Mouse (Mus musculus): ENCODE results near the gene Rimklb. TPM values are rescaled to one million over a fixed set of nuclear protein-coding genes. Genes with fewer than 3 reads are reported as not detected.
A peak's percentile ranks its signal among the peaks of the same experiment; 100 is the strongest.

Gene Rimklb
- total and polyA plus RNA-seq, 3 experiments, result not detected

DNA sequence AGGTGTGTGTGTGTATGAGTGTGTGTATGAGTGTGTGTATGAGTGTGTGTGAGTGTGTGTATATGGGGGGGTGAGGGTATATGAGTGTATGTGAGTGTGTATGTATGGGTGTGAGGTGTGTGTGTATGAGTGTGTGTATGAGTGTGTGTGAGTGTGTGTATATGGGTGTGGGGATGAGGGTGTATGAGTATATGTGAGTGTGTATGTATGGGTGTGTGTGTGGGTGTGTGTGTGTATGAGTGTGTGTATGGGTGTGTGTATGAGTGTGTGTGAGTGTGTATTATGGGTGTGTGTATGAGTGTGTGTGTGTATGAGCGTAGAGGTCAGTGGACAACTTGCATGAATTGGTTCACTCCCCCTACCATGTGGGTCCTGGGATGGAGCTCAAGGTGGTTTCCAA lies 46.1 kb upstream of the Rimklb start:
- TF ChIP-seq USF2 (conservative IDR thresholded peaks at IDR 0.05; ENCODE audit: low read depth, low read length) (no peak), RAD21 (IDR thresholded peaks at IDR 0.05; ENCODE audit: low read depth, low read length) (no peak), ZMIZ1 (IDR thresholded peaks at IDR 0.05; ENCODE audit: low read depth, low read length) (no peak), MEF2A (IDR thresholded peaks at IDR 0.05; ENCODE audit: borderline replicate concordance, low read depth, low read length) (no peak), KAT2A (IDR thresholded peaks at IDR 0.05; ENCODE audit: insufficient replicate concordance, low read length) (no peak), ETS1 (conservative IDR thresholded peaks at IDR 0.05; ENCODE audit: low read depth, low read length) (no peak), ZC3H11A (IDR thresholded peaks at IDR 0.05; ENCODE audit: low read depth, low read length) (no peak), HCFC1 (IDR thresholded peaks at IDR 0.05; ENCODE audit: low read depth, low read length) (no peak), MAFK (IDR thresholded peaks at IDR 0.05; ENCODE audit: insufficient replicate concordance, low read length) (no peak), E2F4 (IDR thresholded peaks at IDR 0.05; ENCODE audit: insufficient replicate concordance, low read depth, low read length) (no peak), POLR2AphosphoS2 (IDR thresholded peaks at IDR 0.05; ENCODE audit: low read depth, low read length) (no peak), PAX5 (IDR thresholded peaks at IDR 0.05; ENCODE audit: low read length) (no peak), SIN3A (IDR thresholded peaks at IDR 0.05; ENCODE audit: low read length) (no peak), MXI1 (IDR thresholded peaks at IDR 0.05; ENCODE audit: low read depth, low read length) (no peak), JUND (conservative IDR thresholded peaks at IDR 0.05; ENCODE audit: low read depth, low read length) (no peak)
- in situ Hi-C loops (cut with MboI; ENCODE audit: low pct_ligation_motif_present, low pct_unique_long_range_greater_than_20kb, low sequenced_read_pairs) (no loop called here), dilution Hi-C loops (cut with MboI; ENCODE audit: extremely low pct_ligation_motif_present, extremely low pct_unique_long_range_greater_than_20kb, low sequenced_read_pairs) (no loop called here)
- DNase-seq (ENCODE audit: extremely low read depth), result no peak
- Histone ChIP-seq H3K79me2 (replicated peaks; ENCODE audit: control insufficient read depth, extremely low read depth, insufficient read depth, poor library complexity, severe bottlenecking) (no peaks in the 10 kb centered on the region), H3K4me3 (replicated peaks in 1 of 3; ENCODE audit: low read depth in 2 of 3, low read length in 2 of 3, poor library complexity in 1 of 3) (peak overlapping the region in 1 of 3 experiments; percentile 11), H3K4me2 (ENCODE audit: insufficient read depth, low read depth, poor library complexity, severe bottlenecking) (peak overlapping the region; percentile 64; the same call in 1 of the 2 replicates), H3K36me3 (replicated peaks in 1 of 2; ENCODE audit: control insufficient read depth in 1 of 2, insufficient read depth in 1 of 2, low read length in 1 of 2) (no peaks in the 10 kb centered on the region), H3K27ac (ENCODE audit: insufficient read depth, low read depth) (no peak overlapping the region), H3K9ac (ENCODE audit: insufficient read depth, low read depth) (no peak overlapping the region), H3K4me1 (ENCODE audit: control insufficient read depth in 1 of 2, insufficient read depth in 2 of 2) (peaks cover 9 to 29% of the 10 kb centered on the region in 2 experiments), H3K27me3 (replicated peaks) (no peaks in the 10 kb centered on the region), H3K9me3 (replicated peaks; ENCODE audit: low read length) (no peaks in the 10 kb centered on the region)

DNA sequence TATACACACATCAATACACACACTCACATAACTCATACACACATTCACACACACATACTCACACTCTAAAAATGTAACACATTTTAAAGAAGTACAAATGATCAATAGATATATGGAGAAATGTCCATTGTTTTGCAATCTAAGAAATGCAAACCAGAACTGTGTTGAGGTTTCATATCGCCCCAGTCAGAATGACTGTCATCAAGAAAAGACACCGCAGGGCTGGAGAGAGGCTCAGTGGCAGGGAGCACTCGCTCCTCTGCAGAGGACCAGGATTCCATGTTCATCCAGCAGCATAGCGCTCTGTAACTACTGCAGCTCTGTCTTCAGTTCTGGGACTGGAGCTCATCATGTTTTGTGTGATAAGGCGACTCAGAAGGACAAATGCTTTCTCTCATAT lies 45.0 kb upstream of the Rimklb start:
- DNase-seq (ENCODE audit: extremely low read depth), result no peak
- Histone ChIP-seq H3K27ac (ENCODE audit: insufficient read depth, low read depth) (no peak overlapping the region), H3K36me3 (replicated peaks in 1 of 2; ENCODE audit: control insufficient read depth in 1 of 2, insufficient read depth in 1 of 2, low read length in 1 of 2) (no peaks in the 10 kb centered on the region), H3K4me3 (replicated peaks in 1 of 3; ENCODE audit: low read depth in 2 of 3, low read length in 2 of 3, poor library complexity in 1 of 3) (no peak overlapping the region), H3K9me3 (replicated peaks; ENCODE audit: low read length) (no peaks in the 10 kb centered on the region), H3K79me2 (replicated peaks; ENCODE audit: control insufficient read depth, extremely low read depth, insufficient read depth, poor library complexity, severe bottlenecking) (no peaks in the 10 kb centered on the region), H3K27me3 (replicated peaks) (no peaks in the 10 kb centered on the region), H3K4me2 (ENCODE audit: insufficient read depth, low read depth, poor library complexity, severe bottlenecking) (no peak overlapping the region), H3K4me1 (ENCODE audit: control insufficient read depth in 1 of 2, insufficient read depth in 2 of 2) (peaks cover 9 to 29% of the 10 kb centered on the region in 2 experiments), H3K9ac (ENCODE audit: insufficient read depth, low read depth) (no peak overlapping the region)
- dilution Hi-C loops (cut with MboI; ENCODE audit: extremely low pct_ligation_motif_present, extremely low pct_unique_long_range_greater_than_20kb, low sequenced_read_pairs) (no loop called here), in situ Hi-C loops (cut with MboI; ENCODE audit: low pct_ligation_motif_present, low pct_unique_long_range_greater_than_20kb, low sequenced_read_pairs) (no loop called here)
- TF ChIP-seq SIN3A (IDR thresholded peaks at IDR 0.05; ENCODE audit: low read length), result no peak
- TF ChIP-seq TCF12 (IDR thresholded peaks at IDR 0.05; ENCODE audit: low read depth, low read length), result no peak
- no peak for TF ChIP-seq ZNF384 (IDR thresholded peaks at IDR 0.05; ENCODE audit: low read depth, low read length)
- no peak for TF ChIP-seq MYC (IDR thresholded peaks at IDR 0.05; ENCODE audit: low read depth, low read length)
- TF ChIP-seq PAX5 (IDR thresholded peaks at IDR 0.05; ENCODE audit: low read length), result no peak

All from CH12.LX (cell line).